Mouse (Mus musculus): Measurements from ENCODE around the gene Pigyl. TPM values are rescaled to one million over a fixed set of nuclear protein-coding genes. Genes with fewer than 3 reads are reported as not detected.

Pigyl gene
- total RNA-seq (2014; fragmentation: Nextera tagmentation): 24.8 and 30.3 TPM in 2 replicates
- total RNA-seq (2017): 34.1 and 37.6 TPM in 2 replicates
- polyA plus RNA-seq (2012): 85.2 and 86.5 TPM in 2 replicates

DNA sequence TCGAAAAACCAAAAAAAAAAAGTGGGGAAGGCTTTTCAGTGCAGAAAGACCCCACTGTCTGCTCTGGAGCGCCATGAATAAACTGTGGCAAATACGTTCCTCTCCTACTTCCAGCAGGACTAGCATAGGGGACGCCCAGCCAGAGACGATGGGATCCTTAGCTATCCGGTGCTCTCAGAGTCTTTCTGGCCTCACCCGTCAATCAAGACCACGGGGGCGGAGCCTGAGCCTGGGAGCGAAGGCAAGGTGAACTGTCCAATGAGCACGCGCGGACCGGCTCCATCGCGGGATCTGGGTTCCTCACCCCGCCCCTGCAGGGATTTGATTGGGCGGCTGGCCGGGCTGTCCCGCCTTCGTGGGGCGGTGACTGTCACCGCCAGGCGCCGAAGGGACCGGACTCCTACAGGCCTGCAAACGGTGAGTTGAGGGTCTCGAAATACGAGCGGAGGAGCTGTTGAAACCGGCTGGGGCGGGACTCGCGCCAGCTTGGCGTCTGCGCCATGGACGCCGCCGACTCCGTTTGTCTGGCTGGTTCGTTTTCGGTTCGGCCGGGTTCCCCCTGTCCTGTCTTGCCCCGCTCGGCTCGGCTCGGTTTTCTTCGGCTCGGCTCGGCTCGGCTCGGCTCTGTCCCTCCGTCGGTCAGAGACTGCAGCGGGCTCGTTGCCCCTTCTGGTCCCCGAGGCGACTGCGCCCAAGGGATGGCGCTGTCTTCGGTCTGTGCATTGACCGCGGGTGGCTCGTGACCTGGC lies at the start of gene Pigyl:
Pigyl (plus strand) TSS at position 350 of the 749 bp plus-strand sequence.
- TF ChIP-seq GATA1 (IDR thresholded peaks at IDR 0.05; ENCODE audit: borderline replicate concordance, low read length) (no peak), TAL1 (conservative IDR thresholded peaks at IDR 0.05; ENCODE audit: low read depth, low read length) (no peak), GATA2 (IDR thresholded peaks at IDR 0.05; ENCODE audit: borderline replicate concordance, low read depth, low read length) (no peak), POLR2AphosphoS5 (IDR thresholded peaks at IDR 0.05; ENCODE audit: insufficient replicate concordance, low read depth, low read length) (no peak), CTCF (IDR thresholded peaks at IDR 0.05; ENCODE audit: low read depth, low read length) (no peak)
- Histone ChIP-seq H3K4me3 (ENCODE audit: low read depth, low read length) (peak within 1 kb of the TSS; percentile 89), H3K27me3 (ENCODE audit: insufficient read depth, low read length) (peaks cover 8% of the 10 kb centered on the region; the same call in 1 of the 2 replicates), H3K9me3 (replicated peaks) (0 out of 2 replicates have a peak, but pooled peaks cover 3% of the 10 kb centered on the region), H3K36me3 (replicated peaks) (peaks cover 16% of the 10 kb centered on the region), H3K4me1 (ENCODE audit: insufficient read depth, low read depth, low read length) (peaks cover 41% of the 10 kb centered on the region)
- ATAC-seq (ENCODE audit: extremely low read depth, insufficient number of reproducible peaks, low FRiP score, poor library complexity, severe bottlenecking): peak; percentile 97
- DNase-seq (ENCODE audit: low spot score): peak; percentile 94

DNA sequence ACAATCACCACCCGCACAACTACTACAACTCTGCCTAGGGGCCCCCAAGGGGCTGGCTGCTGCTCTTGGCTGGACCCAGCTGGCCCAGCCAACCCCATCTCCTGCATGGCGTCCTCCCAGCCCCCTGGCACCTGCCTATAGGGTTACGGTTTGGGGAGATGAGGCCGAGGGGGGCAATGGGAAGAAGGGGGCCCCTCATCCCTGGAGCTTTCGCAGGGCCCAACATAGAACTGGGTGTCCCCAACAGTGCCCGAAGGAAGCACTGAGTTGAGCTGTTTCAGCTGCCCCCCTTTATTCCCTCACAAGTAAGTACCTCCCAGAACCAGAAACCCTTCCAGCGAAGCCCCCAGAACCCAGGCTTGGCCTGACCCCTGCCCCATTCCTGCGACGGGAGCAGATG lies 48.5 kb upstream of the Pigyl start:
- Histone ChIP-seq H3K9me3 (replicated peaks) (no peaks in the 10 kb centered on the region), H3K4me1 (ENCODE audit: insufficient read depth, low read depth, low read length) (peaks cover under 1% of the 10 kb centered on the region; the same call in 1 of the 2 replicates), H3K4me3 (ENCODE audit: low read depth, low read length) (no peak overlapping the region), H3K36me3 (replicated peaks) (peaks cover 56% of the 10 kb centered on the region), H3K27me3 (ENCODE audit: insufficient read depth, low read length) (peaks cover 6% of the 10 kb centered on the region; the same call in 1 of the 2 replicates)
- DNase-seq (ENCODE audit: low spot score) (no peak), ATAC-seq (ENCODE audit: extremely low read depth, insufficient number of reproducible peaks, low FRiP score, poor library complexity, severe bottlenecking) (no peak)
- TF ChIP-seq GATA2 (IDR thresholded peaks at IDR 0.05; ENCODE audit: borderline replicate concordance, low read depth, low read length): no peak
- TF ChIP-seq TAL1 (conservative IDR thresholded peaks at IDR 0.05; ENCODE audit: low read depth, low read length): no peak
- no peak for TF ChIP-seq GATA1 (IDR thresholded peaks at IDR 0.05; ENCODE audit: borderline replicate concordance, low read length)
- TF ChIP-seq CTCF (IDR thresholded peaks at IDR 0.05; ENCODE audit: low read depth, low read length): no peak
- TF ChIP-seq POLR2AphosphoS5 (IDR thresholded peaks at IDR 0.05; ENCODE audit: insufficient replicate concordance, low read depth, low read length): no peak

DNA sequence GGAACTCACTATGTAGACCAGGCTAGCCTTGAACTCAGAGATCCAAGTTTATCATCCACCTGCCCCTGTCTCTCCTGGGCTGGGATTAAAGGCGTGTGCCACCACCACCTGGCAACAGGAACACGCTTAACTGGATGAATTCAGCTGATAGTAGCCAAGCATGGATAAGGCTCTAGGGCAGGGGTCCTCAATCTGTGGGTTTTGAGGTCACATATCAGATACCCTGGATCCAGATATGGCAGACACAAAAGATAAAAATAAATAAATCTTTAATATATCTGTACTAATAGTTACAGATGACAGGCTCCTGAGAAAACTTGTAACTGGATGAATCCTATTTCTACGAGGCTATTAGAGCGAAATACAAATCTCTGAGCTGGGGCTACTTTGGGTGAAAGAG lies 41.0 kb upstream of the Pigyl start:
- H3K4me3 ChIP-seq (ENCODE audit: low read depth, low read length): no peak overlapping the region; the same call in 1 of the 2 replicates
- H3K4me1 ChIP-seq (ENCODE audit: insufficient read depth, low read depth, low read length): peaks cover 56% of the 10 kb centered on the region
- H3K36me3 ChIP-seq (replicated peaks): peaks cover 49% of the 10 kb centered on the region
- ATAC-seq (ENCODE audit: extremely low read depth, insufficient number of reproducible peaks, low FRiP score, poor library complexity, severe bottlenecking) (no peak), DNase-seq (ENCODE audit: low spot score) (no peak)
- H3K9me3 ChIP-seq (replicated peaks): 0 out of 2 replicates have a peak, but pooled peaks cover 2% of the 10 kb centered on the region
- H3K27me3 ChIP-seq (ENCODE audit: insufficient read depth, low read length): no peaks in the 10 kb centered on the region
- TF ChIP-seq TAL1 (conservative IDR thresholded peaks at IDR 0.05; ENCODE audit: low read depth, low read length): no peak
- no peak for TF ChIP-seq GATA2 (IDR thresholded peaks at IDR 0.05; ENCODE audit: borderline replicate concordance, low read depth, low read length)
- TF ChIP-seq CTCF (IDR thresholded peaks at IDR 0.05; ENCODE audit: low read depth, low read length): no peak
- no peak for TF ChIP-seq GATA1 (IDR thresholded peaks at IDR 0.05; ENCODE audit: borderline replicate concordance, low read length)

DNA sequence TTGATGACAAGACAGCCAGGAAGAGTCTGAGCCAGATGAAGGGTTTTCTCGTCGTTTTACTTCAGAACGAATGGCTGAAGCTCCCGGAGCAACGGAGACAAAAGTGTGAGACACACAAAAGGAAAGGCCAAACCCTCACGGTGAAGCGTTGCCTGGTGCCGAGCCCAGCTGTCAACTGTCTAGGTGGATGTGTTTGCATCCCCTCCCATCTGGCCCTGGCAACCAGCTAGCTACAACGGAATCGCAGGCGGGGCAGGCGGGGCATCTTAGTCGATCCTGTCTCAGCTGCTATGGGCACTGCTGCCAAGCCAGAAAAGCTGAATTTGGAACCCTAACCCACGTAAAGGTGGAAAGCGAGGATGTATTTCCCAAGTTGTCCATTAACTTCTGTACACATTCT lies 40.6 kb upstream of the Pigyl start:
- no peak for TF ChIP-seq POLR2AphosphoS5 (IDR thresholded peaks at IDR 0.05; ENCODE audit: insufficient replicate concordance, low read depth, low read length)
- no peak for TF ChIP-seq GATA2 (IDR thresholded peaks at IDR 0.05; ENCODE audit: borderline replicate concordance, low read depth, low read length)
- TF ChIP-seq TAL1 (conservative IDR thresholded peaks at IDR 0.05; ENCODE audit: low read depth, low read length): no peak
- no peak for TF ChIP-seq GATA1 (IDR thresholded peaks at IDR 0.05; ENCODE audit: borderline replicate concordance, low read length)
- no peak for TF ChIP-seq CTCF (IDR thresholded peaks at IDR 0.05; ENCODE audit: low read depth, low read length)
- ATAC-seq (ENCODE audit: extremely low read depth, insufficient number of reproducible peaks, low FRiP score, poor library complexity, severe bottlenecking): no peak
- Histone ChIP-seq H3K4me3 (ENCODE audit: low read depth, low read length) (peak overlapping the region; percentile 87), H3K27me3 (ENCODE audit: insufficient read depth, low read length) (no peaks in the 10 kb centered on the region), H3K9me3 (replicated peaks) (0 out of 2 replicates have a peak, but pooled peaks cover 2% of the 10 kb centered on the region), H3K4me1 (ENCODE audit: insufficient read depth, low read depth, low read length) (peaks cover 61% of the 10 kb centered on the region), H3K36me3 (replicated peaks) (peaks cover 45% of the 10 kb centered on the region)
- no peak for DNase-seq (ENCODE audit: low spot score)

DNA sequence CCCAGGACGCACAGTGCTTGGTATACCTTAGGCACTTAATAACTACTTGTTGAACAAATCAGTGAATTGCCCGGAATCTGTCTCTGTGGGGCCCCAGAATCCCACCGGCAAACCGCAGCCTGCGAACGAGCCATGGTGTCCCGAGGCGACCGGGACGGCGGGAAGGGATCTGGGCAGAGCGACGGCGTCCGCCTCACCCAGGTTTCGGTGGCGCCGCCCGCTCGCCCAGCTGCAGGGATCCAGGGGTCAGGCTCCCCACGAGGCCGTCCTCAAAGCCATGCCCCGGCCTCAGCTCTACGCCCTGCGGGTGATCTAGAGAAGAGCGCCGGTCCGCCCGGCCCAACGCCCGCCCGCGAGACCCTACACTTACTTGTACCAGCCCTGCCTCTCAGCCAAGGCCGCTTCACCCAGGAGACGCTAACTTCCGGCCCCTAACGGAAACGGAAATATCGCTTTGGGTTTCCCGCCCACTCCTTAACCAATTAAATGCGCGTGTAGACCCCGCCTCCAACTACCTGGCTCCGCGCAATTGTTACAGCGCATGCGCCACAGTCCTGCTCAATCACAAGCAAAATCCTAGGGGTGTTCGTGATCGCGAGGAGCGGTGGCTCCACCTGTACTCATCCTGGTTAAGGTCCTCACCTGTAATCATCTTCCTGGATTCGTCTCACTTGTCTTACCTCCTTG lies 39.8 kb upstream of the Pigyl start, which contains the start of gene Elof1:
Elof1 (minus strand) TSS at position 433 of the 687 bp plus-strand sequence.
- peak within 1 kb of the TSS; percentile 87 for H3K4me3 ChIP-seq (ENCODE audit: low read depth, low read length)
- no peaks in the 10 kb centered on the region for H3K27me3 ChIP-seq (ENCODE audit: insufficient read depth, low read length)
- peaks cover 37% of the 10 kb centered on the region for H3K36me3 ChIP-seq (replicated peaks)
- ATAC-seq (ENCODE audit: extremely low read depth, insufficient number of reproducible peaks, low FRiP score, poor library complexity, severe bottlenecking) (peak; percentile 91), DNase-seq (ENCODE audit: low spot score) (peak; percentile 88)
- TF ChIP-seq GATA2 (IDR thresholded peaks at IDR 0.05; ENCODE audit: borderline replicate concordance, low read depth, low read length) (no peak), GATA1 (IDR thresholded peaks at IDR 0.05; ENCODE audit: borderline replicate concordance, low read length) (no peak), POLR2AphosphoS5 (IDR thresholded peaks at IDR 0.05; ENCODE audit: insufficient replicate concordance, low read depth, low read length) (no peak), CTCF (IDR thresholded peaks at IDR 0.05; ENCODE audit: low read depth, low read length) (no peak), TAL1 (conservative IDR thresholded peaks at IDR 0.05; ENCODE audit: low read depth, low read length) (no peak)
- H3K4me1 ChIP-seq (ENCODE audit: insufficient read depth, low read depth, low read length): peaks cover 68% of the 10 kb centered on the region
- H3K9me3 ChIP-seq (replicated peaks): 0 out of 2 replicates have a peak, but pooled peaks cover 2% of the 10 kb centered on the region

All from G1E (cell line).